Mouse (Mus musculus): ENCODE measurements around the gene Gabrb1. TPM values are rescaled to one million over a fixed set of nuclear protein-coding genes. Genes with fewer than 3 reads are reported as not detected.

Gabrb1 gene
- polyA plus RNA-seq, 1 experiment from 2014 or later, result 0.93 TPM

DNA sequence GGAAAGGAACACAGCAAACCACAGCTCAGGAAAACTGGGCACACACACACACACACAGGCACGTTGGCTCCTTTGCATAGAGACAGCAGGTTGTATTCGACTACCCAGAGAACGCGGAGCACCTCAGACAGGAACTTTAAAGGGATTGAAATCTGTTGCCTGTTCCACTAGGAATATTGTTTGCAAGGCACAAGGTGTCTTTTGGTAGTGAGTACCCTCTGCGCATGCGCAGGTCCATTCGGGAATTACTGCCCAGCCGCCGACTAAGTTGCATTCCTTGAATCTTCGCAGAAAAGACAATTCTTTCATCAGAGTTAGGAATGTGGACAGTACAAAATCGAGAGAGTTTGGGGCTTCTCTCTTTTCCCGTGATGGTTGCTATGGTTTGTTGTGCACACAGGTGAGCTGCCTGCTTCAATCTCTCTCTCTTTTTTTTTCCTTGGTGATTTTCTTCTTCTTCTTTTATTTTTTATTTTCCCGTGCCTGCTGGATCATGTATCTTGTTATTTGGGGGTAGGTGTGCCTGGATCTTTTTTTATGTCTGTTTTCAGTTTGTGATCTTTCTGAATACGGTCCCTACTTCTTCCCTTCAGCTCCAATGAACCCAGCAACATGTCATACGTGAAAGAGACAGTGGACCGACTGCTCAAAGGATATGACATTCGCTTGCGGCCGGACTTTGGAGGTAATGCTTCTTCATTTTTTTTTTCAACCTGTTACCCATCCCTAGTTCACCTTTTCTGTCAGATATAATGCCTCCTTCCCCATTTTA, 42.0 kb downstream of the Gabrb1 start:
- Histone ChIP-seq H3K4me2 (peak overlapping the region; percentile 92), H3K9me3 (replicated peaks) (no peaks in the 10 kb centered on the region), H3K27ac (no peak overlapping the region), H3K4me1 (replicated peaks) (peaks cover 10% of the 10 kb centered on the region; the same call in 1 of the 2 replicates), H3K4me3 (peak overlapping the region; percentile 60), H3K36me3 (no peaks in the 10 kb centered on the region), H3K27me3 (peaks cover 8% of the 10 kb centered on the region; the same call in 1 of the 2 replicates), H3K9ac (peak overlapping the region; percentile 23; the same call in 1 of the 2 replicates)
- no peak for ATAC-seq (replicated peaks; ENCODE audit: insufficient number of reproducible peaks, insufficient read depth, low FRiP score, low read depth)
- WGBS, result 2% methylated on average over 19 of the region's 19 CpGs

DNA sequence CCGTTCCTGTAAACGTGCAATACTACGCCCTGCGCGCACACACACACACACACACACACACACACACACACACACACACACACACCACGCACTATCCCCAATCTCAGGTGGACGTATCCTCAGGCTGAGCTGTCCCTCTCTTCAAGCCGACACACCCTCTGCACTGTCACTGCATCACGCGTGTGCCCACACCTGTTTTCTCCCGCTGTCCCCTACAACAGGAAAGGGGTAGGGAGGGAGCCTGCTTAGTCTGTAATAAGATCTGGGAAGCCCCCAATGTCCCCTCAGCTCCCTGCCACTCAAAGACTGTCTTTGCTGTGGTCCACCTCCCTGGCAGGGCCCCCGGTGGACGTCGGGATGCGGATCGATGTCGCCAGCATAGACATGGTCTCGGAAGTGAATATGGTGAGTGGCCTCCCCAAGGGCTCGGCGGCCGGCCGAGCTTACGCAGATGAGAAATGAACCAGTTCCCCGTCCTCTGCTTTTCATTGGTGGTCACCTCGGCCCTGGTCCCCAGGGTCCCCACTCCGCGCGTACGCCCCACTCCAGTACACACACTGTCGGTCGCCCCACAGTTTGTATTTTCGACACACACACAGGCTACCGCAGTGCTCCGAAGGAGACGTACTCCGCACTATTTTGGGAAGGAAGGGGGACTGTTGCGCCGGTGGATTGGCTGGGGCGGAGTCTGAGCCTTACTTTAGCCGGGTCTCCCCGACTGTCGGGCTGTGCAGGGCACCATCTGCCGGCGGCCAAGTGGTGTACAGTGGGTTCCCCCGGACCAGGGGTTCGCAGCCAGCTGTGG, 42.8 kb downstream of the Gabrb1 start:
- Histone ChIP-seq H3K9ac (peak overlapping the region; percentile 55), H3K27ac (no peak overlapping the region), H3K4me1 (replicated peaks) (peaks cover 10% of the 10 kb centered on the region; the same call in 1 of the 2 replicates), H3K36me3 (no peaks in the 10 kb centered on the region), H3K4me3 (peak overlapping the region; percentile 60), H3K9me3 (replicated peaks) (no peaks in the 10 kb centered on the region), H3K27me3 (peaks cover 8% of the 10 kb centered on the region; the same call in 1 of the 2 replicates), H3K4me2 (peak overlapping the region; percentile 92)
- peak; percentile 83 for ATAC-seq (replicated peaks; ENCODE audit: insufficient number of reproducible peaks, insufficient read depth, low FRiP score, low read depth)
- WGBS, result 1% methylated on average over 46 of the region's 46 CpGs

GRCm38 (mm10) chr5:71701273-71701614, 43.3 kb downstream of the Gabrb1 start:
- WGBS, result under 1% methylated on average over 6 of the region's 6 CpGs
- H3K9me3 ChIP-seq (replicated peaks), result no peaks in the 10 kb centered on the region
- H3K4me3 ChIP-seq, result peak overlapping the region; percentile 60
- no peaks in the 10 kb centered on the region for H3K36me3 ChIP-seq
- no peak for ATAC-seq (replicated peaks; ENCODE audit: insufficient number of reproducible peaks, insufficient read depth, low FRiP score, low read depth)
- peaks cover 10% of the 10 kb centered on the region; the same call in 1 of the 2 replicates for H3K4me1 ChIP-seq (replicated peaks)
- H3K27ac ChIP-seq, result no peak overlapping the region
- peak overlapping the region; percentile 92 for H3K4me2 ChIP-seq
- peaks cover 8% of the 10 kb centered on the region; the same call in 1 of the 2 replicates for H3K27me3 ChIP-seq
- peak overlapping the region; percentile 55 for H3K9ac ChIP-seq

DNA sequence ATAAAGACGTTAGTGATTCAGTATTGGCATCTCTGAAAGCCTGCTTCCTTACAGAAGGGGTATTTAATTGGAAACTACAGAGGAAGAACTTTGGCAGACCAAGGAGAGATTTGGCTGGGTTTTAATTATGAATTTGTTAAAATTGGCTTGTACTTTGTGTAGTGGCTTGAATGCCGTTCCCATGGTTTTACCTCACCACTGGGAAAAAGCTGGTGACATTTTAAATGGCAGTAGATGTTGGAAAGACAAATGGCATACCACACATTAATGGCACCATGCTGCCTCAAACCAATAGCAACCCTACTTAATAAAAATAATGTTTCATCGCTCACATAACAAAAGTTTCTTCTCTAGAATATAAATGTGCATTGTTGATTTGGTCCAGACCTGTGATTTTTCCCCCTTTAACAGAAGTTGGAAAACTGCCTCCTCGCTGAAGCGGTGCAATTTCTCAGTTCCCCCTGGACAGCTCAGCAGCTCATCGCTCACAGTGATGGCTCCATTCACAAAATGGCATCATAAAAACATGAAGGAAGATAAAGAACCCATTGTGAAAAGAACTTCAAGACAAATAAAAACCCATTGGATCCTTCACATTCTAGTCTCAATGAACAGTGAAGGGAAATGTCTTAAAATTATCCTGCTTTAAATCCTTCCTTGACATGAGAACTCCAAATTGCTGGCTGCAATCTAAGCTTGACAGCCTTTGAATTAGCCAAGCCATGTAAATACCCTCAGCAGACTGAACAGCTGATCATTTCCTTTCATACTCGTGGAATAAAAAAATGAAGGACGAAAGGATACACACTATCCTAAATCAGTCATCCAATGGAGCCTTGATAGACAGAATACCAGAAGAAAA, 75.2 kb downstream of the Gabrb1 start:
- Histone ChIP-seq H3K9ac (no peak overlapping the region), H3K4me1 (replicated peaks) (no peaks in the 10 kb centered on the region), H3K4me2 (no peak overlapping the region), H3K27me3 (no peaks in the 10 kb centered on the region), H3K9me3 (replicated peaks) (no peaks in the 10 kb centered on the region), H3K4me3 (no peak overlapping the region), H3K27ac (no peak overlapping the region), H3K36me3 (no peaks in the 10 kb centered on the region)
- 72% methylated on average over 8 of the region's 8 CpGs for WGBS
- ATAC-seq (replicated peaks; ENCODE audit: insufficient number of reproducible peaks, insufficient read depth, low FRiP score, low read depth), result no peak

DNA sequence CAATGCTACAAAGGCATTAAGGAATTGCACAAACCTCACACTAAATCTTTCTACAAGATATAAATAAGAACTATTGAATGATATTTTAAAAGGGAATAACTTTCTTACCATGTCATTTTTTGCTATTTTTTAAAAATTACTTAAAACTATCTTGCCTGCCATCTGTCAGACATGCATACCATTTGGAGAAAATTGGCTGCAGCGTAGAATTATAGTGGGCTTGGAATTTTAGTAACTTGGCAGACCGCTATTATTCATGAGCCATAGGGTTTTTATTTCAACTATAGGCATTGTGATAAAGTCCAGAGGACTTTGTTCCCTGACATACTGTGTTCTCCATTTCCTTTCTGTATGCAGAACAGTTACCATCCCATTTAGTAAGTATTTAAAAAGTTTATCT, 89.5 kb downstream of the Gabrb1 start:
- ATAC-seq (replicated peaks; ENCODE audit: insufficient number of reproducible peaks, insufficient read depth, low FRiP score, low read depth), result no peak
- Histone ChIP-seq H3K9me3 (replicated peaks) (no peaks in the 10 kb centered on the region), H3K9ac (no peak overlapping the region), H3K36me3 (no peaks in the 10 kb centered on the region), H3K4me1 (replicated peaks) (no peaks in the 10 kb centered on the region), H3K27ac (no peak overlapping the region), H3K4me2 (no peak overlapping the region), H3K27me3 (no peaks in the 10 kb centered on the region), H3K4me3 (no peak overlapping the region)
- 75% methylated on average over 2 of the region's 2 CpGs for WGBS

- 75% methylated on average over 5 of the region's 5 CpGs for WGBS
- Histone ChIP-seq H3K9me3 (replicated peaks) (no peaks in the 10 kb centered on the region), H3K4me3 (no peak overlapping the region), H3K27ac (no peak overlapping the region), H3K27me3 (no peaks in the 10 kb centered on the region), H3K36me3 (no peaks in the 10 kb centered on the region), H3K4me1 (replicated peaks) (no peaks in the 10 kb centered on the region), H3K4me2 (no peak overlapping the region), H3K9ac (no peak overlapping the region)
- no peak for ATAC-seq (replicated peaks; ENCODE audit: insufficient number of reproducible peaks, insufficient read depth, low FRiP score, low read depth)
Observed at GRCm38 (mm10) chr5:71753966-71754365, 96.1 kb downstream of the Gabrb1 start.

DNA sequence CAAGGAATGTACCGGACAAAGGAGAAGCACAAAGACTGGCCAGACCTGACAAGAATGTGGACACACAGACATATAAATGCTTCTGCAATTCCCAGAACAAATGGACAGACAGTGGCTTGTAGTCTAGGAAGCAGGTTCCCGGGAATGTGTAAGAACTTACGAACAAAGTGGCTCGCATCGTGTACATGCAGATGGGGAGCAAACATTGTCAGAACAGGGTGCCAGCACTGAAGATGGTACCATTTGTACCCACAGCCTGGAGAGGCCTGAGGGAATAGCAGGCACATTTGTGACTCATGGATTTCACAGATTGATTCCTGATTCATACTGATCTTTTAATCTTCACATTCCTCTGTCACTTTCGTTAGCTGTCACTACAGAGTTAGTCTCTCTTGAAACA, 103.2 kb downstream of the Gabrb1 start:
- Histone ChIP-seq H3K4me2 (no peak overlapping the region), H3K9ac (no peak overlapping the region), H3K4me3 (no peak overlapping the region), H3K36me3 (no peaks in the 10 kb centered on the region), H3K9me3 (replicated peaks) (no peaks in the 10 kb centered on the region), H3K4me1 (replicated peaks) (no peaks in the 10 kb centered on the region), H3K27me3 (no peaks in the 10 kb centered on the region), H3K27ac (no peak overlapping the region)
- no peak for ATAC-seq (replicated peaks; ENCODE audit: insufficient number of reproducible peaks, insufficient read depth, low FRiP score, low read depth)
- WGBS, result 79% methylated on average over 6 of the region's 6 CpGs

DNA sequence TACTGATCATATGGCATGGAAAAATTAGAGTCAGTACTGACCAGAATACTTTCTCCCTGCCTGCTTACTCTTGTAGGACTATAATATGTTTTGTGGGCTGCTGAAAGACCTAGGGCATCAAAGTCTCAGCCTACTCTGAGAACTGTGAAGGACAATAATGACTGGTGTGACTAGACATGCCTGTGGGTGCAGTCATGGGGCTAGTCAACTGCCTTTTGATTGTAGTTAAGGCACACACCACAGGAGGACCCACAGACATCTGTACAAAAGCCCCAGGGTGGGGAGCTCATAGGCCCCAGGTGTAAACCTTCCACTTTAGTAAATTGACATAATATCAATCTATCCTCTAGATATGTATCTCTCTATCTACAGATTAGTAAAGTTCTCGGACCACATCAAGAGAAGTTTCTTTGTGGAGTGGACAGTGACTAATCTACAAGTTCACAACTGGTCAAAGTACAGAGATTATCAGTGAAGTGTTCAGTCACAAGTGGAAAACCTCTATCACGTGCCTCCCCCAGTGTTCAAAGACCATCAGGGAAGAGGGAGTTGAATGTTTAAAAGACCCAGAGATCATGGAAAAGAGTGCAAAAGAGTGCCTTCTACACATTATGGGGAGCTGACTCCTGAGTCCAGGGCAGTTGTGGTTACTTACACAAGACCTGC, 123.7 kb downstream of the Gabrb1 start:
- no peak overlapping the region for H3K4me2 ChIP-seq

DNA sequence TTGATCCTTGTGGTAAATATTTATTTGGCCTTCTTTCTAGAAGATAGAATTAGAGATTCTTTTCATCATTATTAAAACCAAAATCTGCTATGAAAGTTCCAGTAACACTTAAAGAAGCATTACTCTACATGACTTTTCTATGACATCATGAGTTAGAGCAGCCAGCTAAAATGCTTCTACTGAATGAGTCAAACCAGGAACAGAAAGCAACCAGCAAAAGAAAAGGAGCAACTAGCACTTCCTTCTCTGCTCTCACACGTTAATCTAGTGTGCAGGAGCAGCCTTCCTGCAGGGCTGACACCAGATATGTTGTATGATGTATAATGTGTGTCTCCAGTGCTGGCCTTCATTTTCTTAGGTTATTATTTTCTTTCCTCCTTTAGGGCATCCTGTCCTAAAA, 164.9 kb downstream of the Gabrb1 start:
- H3K4me1 ChIP-seq (replicated peaks), result no peaks in the 10 kb centered on the region
- H3K9me3 ChIP-seq (replicated peaks), result no peaks in the 10 kb centered on the region
- 32% methylated on average over 1 of the region's 1 CpGs for WGBS
- no peak overlapping the region for H3K27ac ChIP-seq
- ATAC-seq (replicated peaks; ENCODE audit: insufficient number of reproducible peaks, insufficient read depth, low FRiP score, low read depth), result no peak
- no peaks in the 10 kb centered on the region for H3K27me3 ChIP-seq
- no peak overlapping the region for H3K4me2 ChIP-seq
- no peak overlapping the region for H3K9ac ChIP-seq
- H3K4me3 ChIP-seq, result no peak overlapping the region
- no peaks in the 10 kb centered on the region for H3K36me3 ChIP-seq

More for the DNA sequence above, 123.7 kb downstream of the Gabrb1 start:
- Histone ChIP-seq H3K27ac (no peak overlapping the region), H3K27me3 (no peaks in the 10 kb centered on the region), H3K9me3 (replicated peaks) (no peaks in the 10 kb centered on the region), H3K36me3 (no peaks in the 10 kb centered on the region), H3K4me3 (no peak overlapping the region), H3K4me1 (replicated peaks) (no peaks in the 10 kb centered on the region), H3K9ac (no peak overlapping the region)
- no peak for ATAC-seq (replicated peaks; ENCODE audit: insufficient number of reproducible peaks, insufficient read depth, low FRiP score, low read depth)
- WGBS, result 59% methylated on average over 2 of the region's 2 CpGs

DNA sequence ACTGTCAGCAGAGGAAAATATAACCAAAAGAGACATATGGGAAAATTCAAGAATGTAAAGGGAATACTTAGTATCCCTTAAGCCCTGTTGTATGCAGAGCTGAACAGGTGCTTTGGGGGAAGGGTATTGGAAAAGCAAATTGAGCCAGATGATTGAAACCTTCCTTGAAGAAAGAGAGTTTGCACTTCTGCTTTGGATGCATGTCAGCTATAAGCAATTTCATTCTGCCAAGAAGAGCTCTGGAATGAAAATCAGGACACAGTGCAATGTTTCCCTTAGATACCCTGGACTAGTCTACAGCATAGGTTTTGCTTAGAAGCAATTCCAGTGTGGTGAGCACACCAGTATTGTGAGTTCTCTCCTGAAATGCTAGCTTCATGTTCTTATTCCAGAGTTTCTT, 170.4 kb downstream of the Gabrb1 start:
- Histone ChIP-seq H3K27me3 (no peaks in the 10 kb centered on the region), H3K27ac (no peak overlapping the region), H3K4me1 (replicated peaks) (no peaks in the 10 kb centered on the region), H3K9me3 (replicated peaks) (no peaks in the 10 kb centered on the region), H3K4me2 (no peak overlapping the region), H3K4me3 (no peak overlapping the region), H3K36me3 (no peaks in the 10 kb centered on the region), H3K9ac (no peak overlapping the region)
- ATAC-seq (replicated peaks; ENCODE audit: insufficient number of reproducible peaks, insufficient read depth, low FRiP score, low read depth), result no peak

DNA sequence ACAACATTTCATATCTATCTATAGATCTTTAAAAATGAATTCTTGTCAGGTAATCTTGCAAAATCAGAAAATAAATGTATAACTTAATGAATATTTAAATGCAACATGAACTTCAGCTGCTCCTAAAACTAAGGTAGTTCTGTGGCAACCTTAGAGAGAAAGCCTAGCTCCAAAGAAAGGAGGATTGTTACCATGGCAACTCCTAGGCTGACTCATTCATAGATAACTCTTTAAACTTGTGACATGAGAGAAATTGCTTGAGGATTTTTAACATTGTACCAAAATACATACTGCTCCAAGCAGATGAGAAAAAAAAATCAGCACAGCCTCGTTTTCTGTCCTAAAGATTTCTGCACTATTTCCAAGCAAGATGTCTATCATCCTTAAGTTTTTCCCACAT, 171.1 kb downstream of the Gabrb1 start:
- H3K27me3 ChIP-seq, result no peaks in the 10 kb centered on the region
- no peaks in the 10 kb centered on the region for H3K4me1 ChIP-seq (replicated peaks)
- ATAC-seq (replicated peaks; ENCODE audit: insufficient number of reproducible peaks, insufficient read depth, low FRiP score, low read depth), result no peak
- no peaks in the 10 kb centered on the region for H3K9me3 ChIP-seq (replicated peaks)
- H3K36me3 ChIP-seq, result no peaks in the 10 kb centered on the region
- no peak overlapping the region for H3K4me2 ChIP-seq
- WGBS, result 40% methylated on average over 1 of the region's 1 CpGs
- no peak overlapping the region for H3K27ac ChIP-seq
- no peak overlapping the region for H3K9ac ChIP-seq
- no peak overlapping the region for H3K4me3 ChIP-seq

Measured in heart, embryonic 15.5 days (tissue).